Mouse (Mus musculus) ES-CJ7 (cell line): ENCODE measurements around the gene Mrm3.
"Not testable (repeated sequence)": the region's sequence is repeated elsewhere in the genome, so short reads cannot be mapped to it uniquely, and the experiment has no call there.

Source experiments
- DNase-seq: peaks from one replicate; pipeline ENCODE4 v3.0.0; 2011; ENCODE audit warnings: low read depth, low spot score

Gene Mrm3

GRCm38 (mm10) chr11:76242901-76243810 is at the start of gene Mrm3, which contains the start of gene Glod4:
TSS of gene Mrm3 (plus strand) at chr11:76243715.
TSS of gene Glod4 (minus strand) at chr11:76243725.
- peak; percentile 85 for DNase-seq

DNA sequence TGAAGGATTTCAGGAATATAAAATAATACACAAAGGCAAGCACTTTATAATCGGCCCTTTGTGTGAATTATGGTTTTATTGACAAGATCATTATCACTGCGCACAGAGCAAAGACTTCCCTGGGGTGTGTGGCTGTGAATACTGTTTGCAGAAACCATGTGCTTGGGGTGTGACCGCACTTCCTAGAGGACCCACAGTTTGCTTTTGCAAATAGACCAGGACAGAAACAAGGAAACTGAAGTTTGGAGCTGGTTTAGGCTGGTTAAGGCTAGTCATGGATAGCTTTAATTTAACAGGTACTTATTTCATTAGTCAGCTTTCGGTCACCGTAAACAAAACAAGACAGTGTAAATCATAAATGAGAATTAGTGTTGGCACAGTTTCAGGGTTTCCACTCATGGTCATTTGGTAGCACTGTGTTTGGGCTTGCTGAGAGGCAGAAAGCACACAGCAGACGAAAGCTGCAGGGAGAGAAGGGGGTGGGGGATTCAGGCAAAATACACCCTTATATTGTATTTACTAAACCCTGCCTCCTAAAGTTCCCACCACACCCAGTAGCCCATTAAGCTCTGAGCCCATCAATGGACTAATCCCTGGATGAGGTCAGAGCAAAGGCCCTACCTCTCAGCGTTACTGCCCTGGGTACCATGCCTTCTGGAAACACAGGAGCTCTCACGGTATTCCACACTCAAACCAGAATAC is 47.1 kb upstream of the Mrm3 start:
- peak; percentile 56 for DNase-seq

DNA sequence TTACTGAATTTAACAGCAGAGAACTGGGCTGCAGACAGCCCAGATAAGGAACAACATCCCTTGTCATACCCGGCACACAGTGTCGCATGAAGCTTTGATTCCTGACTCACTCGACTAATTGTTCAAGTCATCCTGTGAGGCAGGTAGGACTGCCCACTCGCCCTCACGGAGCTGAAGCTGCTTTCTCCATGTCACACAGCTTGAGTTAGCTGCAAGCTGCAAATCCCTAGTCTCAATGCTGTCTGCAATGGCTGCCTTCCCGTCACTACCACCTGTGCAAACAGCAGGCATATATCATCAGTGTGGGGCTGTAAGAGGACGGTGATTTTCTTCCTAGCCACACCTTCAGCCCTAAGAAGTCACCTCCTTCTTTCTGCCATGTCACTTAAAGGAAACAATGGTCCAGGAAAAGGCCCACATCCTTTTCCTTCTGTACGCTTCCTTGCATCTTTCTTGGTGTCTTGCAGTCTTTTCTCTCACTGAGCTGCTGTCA is 46.5 kb upstream of the Mrm3 start:
- DNase-seq, result no peak

GRCm38 (mm10) chr11:76201761-76202674 is 41.5 kb upstream of the Mrm3 start:
- peak; percentile 28 for DNase-seq

- no peak for DNase-seq
Observed at GRCm38 (mm10) chr11:76206793-76207192, 36.7 kb upstream of the Mrm3 start.

DNA sequence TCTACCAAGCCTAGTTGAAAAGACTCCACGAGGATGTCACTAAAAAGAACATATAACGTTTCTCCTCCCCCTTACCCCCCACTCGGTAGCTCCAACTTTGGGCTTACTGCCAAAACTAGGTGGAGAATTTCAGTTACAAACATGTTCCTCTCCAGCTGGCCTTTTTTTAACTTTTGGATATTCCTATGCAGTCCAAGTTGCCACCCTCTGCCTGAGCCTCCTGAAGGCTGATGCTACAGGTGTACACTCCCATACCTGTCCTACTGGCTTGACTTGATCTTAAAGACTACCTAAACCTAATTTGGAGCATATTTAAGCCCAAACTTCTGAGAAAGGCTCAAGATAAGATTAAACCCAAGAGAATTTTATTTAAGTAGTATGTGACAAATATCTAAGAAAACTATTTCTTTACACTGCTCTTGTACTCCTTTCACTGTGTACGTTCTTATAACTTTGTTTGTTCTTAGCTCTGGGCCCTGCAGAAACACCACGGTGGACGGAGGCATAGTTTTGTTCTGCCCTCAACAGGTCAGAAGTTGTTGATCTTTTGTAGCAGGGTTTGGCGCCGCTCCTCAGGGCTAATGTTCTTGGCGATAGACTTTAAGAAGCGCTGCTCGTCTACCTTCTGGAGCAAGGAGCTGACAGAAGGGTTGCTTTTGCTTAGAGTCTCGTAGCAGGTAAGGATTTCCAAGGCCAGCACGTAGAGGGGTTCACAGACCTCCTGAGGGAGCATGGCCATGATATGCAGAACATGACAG is 33.1 kb upstream of the Mrm3 start:
- DNase-seq, result no peak

- not testable (repeated sequence) for DNase-seq
Observed at GRCm38 (mm10) chr11:76211595-76211994, 31.9 kb upstream of the Mrm3 start.

DNA sequence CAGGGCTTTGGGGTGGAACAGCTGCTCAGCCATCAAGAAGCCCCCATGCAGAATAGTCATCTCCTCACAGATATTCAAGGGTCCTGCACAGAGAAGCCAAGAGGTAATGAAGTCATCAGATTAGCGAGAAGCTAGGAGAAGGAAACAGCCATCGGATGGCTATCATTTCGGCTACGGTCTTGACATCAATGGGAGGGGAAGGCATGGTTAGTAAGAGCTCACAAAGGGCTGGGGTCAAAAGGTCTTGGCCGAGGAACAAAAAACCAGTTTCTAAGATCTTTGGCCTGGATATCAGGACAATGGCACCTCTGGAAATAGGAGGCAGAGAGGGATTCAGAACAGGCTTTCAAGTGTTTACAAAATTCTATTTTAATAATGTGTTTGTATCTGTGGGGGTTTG is 29.7 kb upstream of the Mrm3 start:
- DNase-seq, result no peak

DNA sequence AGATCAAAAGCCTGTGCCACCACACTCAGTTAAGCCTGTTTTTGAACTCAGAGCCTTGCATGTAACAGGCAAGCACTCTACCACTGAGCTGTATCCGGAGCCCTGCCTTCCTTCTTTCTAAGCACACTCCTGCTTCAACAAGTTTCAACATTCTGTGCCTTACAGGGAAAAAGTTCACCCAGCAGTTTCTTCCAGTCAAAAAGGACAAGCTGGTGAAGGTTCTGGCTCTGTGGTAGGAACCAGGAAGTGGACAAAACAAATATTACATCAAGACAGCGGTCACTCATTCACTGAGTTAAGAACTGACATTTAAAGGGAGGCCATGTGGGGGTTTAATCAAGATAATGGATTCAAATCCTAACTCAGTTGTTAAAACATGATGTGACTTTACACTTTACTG is 28.5 kb upstream of the Mrm3 start:
- DNase-seq, result no peak

DNA sequence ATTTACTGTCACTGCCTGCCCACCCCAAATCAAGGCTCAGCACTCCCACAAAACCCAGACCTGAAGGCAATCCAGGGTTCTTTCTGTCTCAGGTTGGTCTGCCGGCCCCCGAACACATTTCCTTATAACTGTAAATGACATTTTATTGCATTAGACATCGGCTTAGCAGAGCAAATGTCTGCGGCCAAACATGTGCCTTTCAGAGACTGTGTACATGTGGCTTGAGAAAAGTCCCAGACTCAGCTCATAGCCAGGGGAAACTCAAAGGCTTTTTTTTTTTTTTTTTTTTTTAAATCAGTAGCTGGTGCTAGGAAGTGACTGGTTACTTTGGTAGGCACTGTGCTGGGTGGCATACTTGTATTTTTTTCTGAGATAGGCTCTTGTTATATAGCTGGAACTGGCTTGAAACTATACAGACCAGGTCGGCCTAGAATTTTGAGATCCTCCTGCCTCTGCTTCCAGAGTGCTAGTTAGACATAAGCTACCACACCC is 27.4 kb upstream of the Mrm3 start:
- DNase-seq, result no peak

- peak; percentile 58 for DNase-seq
Observed at GRCm38 (mm10) chr11:76216681-76217389, 26.7 kb upstream of the Mrm3 start.

- DNase-seq, result peak; percentile 99
Observed at GRCm38 (mm10) chr11:76217390-76217800, 26.1 kb upstream of the Mrm3 start, which contains the start of the genes Dbil5 and Gemin4. TSS of gene Dbil5 (plus strand) at chr11:76217608. TSS of gene Gemin4 (minus strand) at chr11:76217664.

GRCm38 (mm10) chr11:76224631-76225030 is 18.9 kb upstream of the Mrm3 start:
- peak; percentile 68 for DNase-seq

GRCm38 (mm10) chr11:76225051-76225450 is 18.5 kb upstream of the Mrm3 start:
- DNase-seq, result no peak

DNA sequence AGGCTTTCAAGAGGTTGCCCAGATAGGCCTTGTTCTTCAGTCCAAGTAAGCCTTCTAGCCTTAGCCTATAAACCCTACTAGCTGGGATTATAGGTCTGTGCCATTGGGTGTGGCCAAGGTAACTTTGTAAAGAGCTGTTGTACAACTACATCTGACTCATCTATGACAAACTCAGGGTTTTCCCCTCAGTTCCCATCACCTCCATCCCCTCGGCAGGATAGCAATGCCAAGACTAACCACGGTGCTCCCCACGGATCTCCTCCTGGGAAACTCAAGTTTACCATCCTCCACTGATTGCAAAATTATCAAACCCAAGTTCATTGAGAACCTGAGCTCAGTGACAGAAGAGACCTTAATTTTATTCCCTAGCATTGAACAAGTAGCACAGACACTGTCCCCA is 7.4 kb upstream of the Mrm3 start:
- DNase-seq, result no peak

DNA sequence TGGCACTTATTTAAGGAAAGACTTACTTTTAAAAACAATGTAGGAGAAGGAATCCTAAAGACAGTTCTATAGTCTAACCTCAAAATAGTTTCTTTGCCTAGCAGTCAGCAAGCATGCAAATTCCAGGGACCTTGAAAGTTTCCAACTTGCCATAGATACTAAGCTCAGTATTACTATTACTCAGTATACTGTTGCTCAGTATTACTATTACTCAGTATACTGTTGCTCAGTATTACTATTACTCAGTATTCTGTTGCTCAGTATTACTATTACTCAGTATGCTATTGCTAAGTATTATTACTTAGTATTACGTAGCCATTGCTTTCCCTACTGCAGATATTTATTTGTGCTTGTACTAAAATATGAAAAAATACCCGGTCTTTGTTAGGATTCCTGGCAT is 3.8 kb upstream of the Mrm3 start:
- no peak for DNase-seq

DNA sequence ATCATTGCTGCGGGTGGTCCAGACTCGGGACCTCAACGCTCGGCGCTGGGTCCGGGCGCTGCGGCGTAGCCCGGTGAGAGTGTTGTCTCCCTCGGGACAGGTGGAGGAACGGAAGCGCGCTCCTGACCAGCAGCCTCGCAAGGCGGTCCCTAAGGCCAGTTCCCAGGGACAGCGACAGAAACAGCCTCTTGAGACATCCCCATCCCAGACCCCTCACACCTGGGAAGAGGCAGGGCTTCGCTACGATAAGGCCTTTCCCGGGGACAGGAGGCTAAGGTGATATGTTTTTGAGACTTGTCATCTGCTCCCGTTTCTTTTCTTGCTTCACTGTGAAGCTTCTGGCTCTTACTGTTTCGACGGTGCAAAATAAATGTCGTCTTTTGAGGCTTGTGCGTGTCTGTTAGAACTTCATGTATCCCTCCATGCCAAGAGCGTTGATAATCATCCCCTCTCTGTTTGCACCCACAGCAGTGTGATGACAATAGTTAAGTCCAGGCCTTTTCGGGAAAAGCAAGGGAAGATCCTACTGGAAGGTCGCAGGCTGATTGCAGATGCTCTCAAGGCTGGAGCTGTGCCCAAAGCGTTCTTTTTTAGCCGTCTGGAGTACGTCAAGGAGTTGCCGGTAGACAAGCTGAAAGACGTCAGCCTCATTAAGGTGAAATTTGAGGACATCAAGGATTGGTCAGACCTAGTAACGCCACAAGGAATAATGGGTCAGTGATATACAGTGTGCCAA is 464 bp downstream of the Mrm3 start:
- DNase-seq, result no peak

GRCm38 (mm10) chr11:76246439-76246838 is 2.9 kb downstream of the Mrm3 start:
- DNase-seq, result no peak

DNA sequence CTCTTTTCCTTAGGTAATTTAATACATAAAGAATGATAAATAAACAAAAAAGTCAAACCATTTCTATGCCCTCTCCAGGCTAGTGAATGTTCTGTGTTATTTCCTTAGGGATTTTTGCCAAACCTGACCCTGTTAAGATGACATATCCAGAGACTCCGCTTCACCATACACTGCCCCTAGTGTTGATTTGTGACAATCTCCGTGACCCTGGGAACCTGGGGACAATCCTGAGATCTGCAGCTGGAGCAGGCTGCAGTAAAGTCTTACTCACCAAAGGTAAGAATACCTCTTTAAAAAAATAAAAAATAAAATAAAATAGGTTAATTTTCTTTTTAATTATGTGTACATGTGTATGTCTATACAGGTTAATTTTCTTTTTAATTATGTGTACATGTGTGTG is 3.7 kb downstream of the Mrm3 start:
- DNase-seq, result peak; percentile 57
